Mouse (Mus musculus) MEL (cell line): ENCODE measurements at regions not wholly inside any gene's neighbourhood (a gene's known extent, or its start where the extent isn't known, plus 50 kb on each side); places are given as distances from the start of the nearest gene placed in this dataset.

Source experiments
- DNase-seq: peaks from one replicate; pipeline ENCODE4 v3.0.0; 2011; ENCODE audit warnings: low read depth, low spot score
- H3K27ac ChIP-seq: 2 replicates; pipeline ENCODE4 v1.5.1; 2012; ENCODE audit warnings: low read depth, mild to moderate bottlenecking, control low read depth, low read length, moderate library complexity; ENCODE audit not compliant: control insufficient read depth
- H3K27me3 ChIP-seq, 2 experiments: fragments of 150-350 bp in 1 of 2; sonication (generic) in 1 of 2; 2 replicates each; pipeline ENCODE4 v1.6.1; 2012; ENCODE audit warnings: low read length in 2 of 2, mild to moderate bottlenecking in 2 of 2, improper control_type of control experiment in 1 of 2, moderate library complexity in 1 of 2; ENCODE audit not compliant: insufficient read depth in 2 of 2, control insufficient read depth in 1 of 2
- H3K36me3 ChIP-seq, 2 experiments: 2 replicates each; pipeline ENCODE4 v1.6.1; 2012 to 2014; ENCODE audit warnings: low read length in 2 of 2, improper control_type of control experiment in 1 of 2, inconsistent platforms in 1 of 2, mild to moderate bottlenecking in 1 of 2; ENCODE audit not compliant: insufficient read depth in 2 of 2, control insufficient read depth in 1 of 2
- H3K4me1 ChIP-seq, 2 experiments: fragments of 150-350 bp in 1 of 2; sonication (generic) in 1 of 2; 2 replicates each; pipeline ENCODE4 v1.6.1; 2012; ENCODE audit warnings: low read length in 2 of 2, improper control_type of control experiment in 1 of 2, mild to moderate bottlenecking in 1 of 2; ENCODE audit not compliant: insufficient read depth in 2 of 2, control insufficient read depth in 1 of 2
- H3K4me3 ChIP-seq, 2 experiments: fragments of 150-350 bp in 1 of 2; sonication (generic) in 1 of 2; 2 replicates each; pipeline ENCODE4 v1.5.1; 2012; ENCODE audit warnings: low read depth in 2 of 2, low read length in 2 of 2, mild to moderate bottlenecking in 2 of 2, moderate library complexity in 2 of 2, control low read depth in 1 of 2, improper control_type of control experiment in 1 of 2; ENCODE audit not compliant: control insufficient read depth in 1 of 2, insufficient read depth in 1 of 2
- H3K79me2 ChIP-seq: 2 replicates; pipeline ENCODE4 v1.6.1; 2012; ENCODE audit warnings: mild to moderate bottlenecking, low read length, moderate library complexity; ENCODE audit not compliant: control insufficient read depth, poor library complexity, insufficient read depth
- H3K9ac ChIP-seq: 2 replicates; pipeline ENCODE4 v1.6.1; 2012; ENCODE audit warnings: low read depth, mild to moderate bottlenecking, control low read depth, low read length, moderate library complexity; ENCODE audit not compliant: control insufficient read depth, poor library complexity, severe bottlenecking
- H3K9me3 ChIP-seq: fragments of 150-350 bp; sonication (generic); replicated peaks from 2 replicates; pipeline ENCODE4 v1.6.1; 2012; ENCODE audit warnings: mild to moderate bottlenecking, low read length, improper control_type of control experiment, moderate library complexity; ENCODE audit not compliant: insufficient read depth
- BHLHE40 ChIP-seq: IDR thresholded peaks from 2 replicates; pipeline ENCODE4 v1.6.1; 2012; ENCODE audit warnings: low read depth, mild to moderate bottlenecking, inconsistent platforms, low read length, improper control_type of control experiment, borderline replicate concordance
- CHD2 ChIP-seq: IDR thresholded peaks from 2 replicates; pipeline ENCODE4 v1.6.1; 2011; ENCODE audit warnings: low read length, improper control_type of control experiment
- CTCF ChIP-seq, 3 experiments: IDR thresholded peaks in 2 of 3; conservative IDR thresholded peaks in 1 of 3; 2 replicates each; pipeline ENCODE4 v1.5.1; 2011 to 2012; ENCODE audit warnings: low read length in 3 of 3, low read depth in 2 of 3, mild to moderate bottlenecking in 2 of 3, improper control_type of control experiment in 1 of 3, inconsistent platforms in 1 of 3, mixed read lengths in 1 of 3, moderate library complexity in 1 of 3; ENCODE audit not compliant: control insufficient read depth in 1 of 3, insufficient read depth in 1 of 3, poor library complexity in 1 of 3, severe bottlenecking in 1 of 3
- EP300 ChIP-seq, 2 experiments: IDR thresholded peaks; 2 replicates each; pipeline ENCODE4 v1.6.1; 2011; ENCODE audit warnings: improper control_type of control experiment in 2 of 2, low read length in 2 of 2, low read depth in 1 of 2, mild to moderate bottlenecking in 1 of 2
- ETS1 ChIP-seq: IDR thresholded peaks from 2 replicates; pipeline ENCODE4 v1.6.1; 2012; ENCODE audit warnings: low read depth, mild to moderate bottlenecking, inconsistent platforms, low read length, improper control_type of control experiment, moderate library complexity
- GATA1 ChIP-seq: IDR thresholded peaks from 2 replicates; pipeline ENCODE4 v1.6.1; 2011; ENCODE audit warnings: low read depth, low read length, improper control_type of control experiment
- HCFC1 ChIP-seq: IDR thresholded peaks from 2 replicates; pipeline ENCODE4 v1.6.1; 2012; ENCODE audit warnings: low read depth, mild to moderate bottlenecking, inconsistent platforms, low read length, improper control_type of control experiment, moderate library complexity
- JUND ChIP-seq: IDR thresholded peaks from 2 replicates; pipeline ENCODE4 v1.6.1; 2011; ENCODE audit warnings: low read depth, mild to moderate bottlenecking, improper control_type of control experiment, low read length
- MAX ChIP-seq: IDR thresholded peaks from 2 replicates; pipeline ENCODE4 v1.6.1; 2011; ENCODE audit warnings: low read length, improper control_type of control experiment
- MXI1 ChIP-seq: IDR thresholded peaks from 2 replicates; pipeline ENCODE4 v1.6.1; 2011; ENCODE audit warnings: mild to moderate bottlenecking, low read depth, low read length, improper control_type of control experiment
- MYB ChIP-seq: IDR thresholded peaks from 2 replicates; pipeline ENCODE4 v1.6.1; 2011; ENCODE audit warnings: mild to moderate bottlenecking, low read depth, low read length, improper control_type of control experiment
- MYC ChIP-seq: IDR thresholded peaks from 2 replicates; pipeline ENCODE4 v1.6.1; 2011; ENCODE audit warnings: low read depth, mild to moderate bottlenecking, low read length, improper control_type of control experiment, moderate library complexity
- POLR2A ChIP-seq, 2 experiments: IDR thresholded peaks; 2 replicates each; pipeline ENCODE4 v1.6.1; 2011 to 2012; ENCODE audit warnings: low read length in 2 of 2, mild to moderate bottlenecking in 2 of 2, control low read depth in 1 of 2, improper control_type of control experiment in 1 of 2, low read depth in 1 of 2, moderate library complexity in 1 of 2; ENCODE audit not compliant: control insufficient read depth in 1 of 2, insufficient read depth in 1 of 2, poor library complexity in 1 of 2
- POLR2AphosphoS2 ChIP-seq: IDR thresholded peaks from 2 replicates; pipeline ENCODE4 v1.6.1; 2011; ENCODE audit warnings: low read length, improper control_type of control experiment
- POLR2AphosphoS5 ChIP-seq: IDR thresholded peaks from 2 replicates; pipeline ENCODE4 v1.6.1; 2012; ENCODE audit warnings: low read depth, borderline replicate concordance, mild to moderate bottlenecking, inconsistent platforms, low read length, moderate library complexity, mixed read lengths
- RCOR1 ChIP-seq: IDR thresholded peaks from 2 replicates; pipeline ENCODE4 v1.6.1; 2012; ENCODE audit warnings: low read depth, mild to moderate bottlenecking, inconsistent platforms, low read length, improper control_type of control experiment
- SIN3A ChIP-seq: IDR thresholded peaks from 2 replicates; pipeline ENCODE4 v1.6.1; 2012; ENCODE audit warnings: low read length, improper control_type of control experiment, inconsistent platforms
- SMC3 ChIP-seq: IDR thresholded peaks from 2 replicates; pipeline ENCODE4 v1.6.1; 2011; ENCODE audit warnings: low read depth, low read length, improper control_type of control experiment
- TAL1 ChIP-seq: IDR thresholded peaks from 2 replicates; pipeline ENCODE4 v1.6.1; 2012; ENCODE audit warnings: mild to moderate bottlenecking, inconsistent platforms, low read length, moderate library complexity, mixed read lengths
- TBP ChIP-seq: IDR thresholded peaks from 2 replicates; pipeline ENCODE4 v1.8.0; 2011; ENCODE audit warnings: low read depth, low read length, improper control_type of control experiment
- TCF12 ChIP-seq: IDR thresholded peaks from 2 replicates; pipeline ENCODE4 v1.6.1; 2014; ENCODE audit warnings: low read depth, mild to moderate bottlenecking, inconsistent platforms, low read length, improper control_type of control experiment, moderate library complexity
- UBTF ChIP-seq: IDR thresholded peaks from 2 replicates; pipeline ENCODE4 v1.6.1; 2012; ENCODE audit warnings: low read depth, mild to moderate bottlenecking, inconsistent platforms, low read length, improper control_type of control experiment, moderate library complexity, borderline replicate concordance; ENCODE audit not compliant: insufficient read depth
- USF1 ChIP-seq: IDR thresholded peaks from 2 replicates; pipeline ENCODE4 v1.6.1; 2014; ENCODE audit warnings: low read depth, mild to moderate bottlenecking, inconsistent platforms, low read length, improper control_type of control experiment, moderate library complexity
- ZC3H11A ChIP-seq: IDR thresholded peaks from 2 replicates; pipeline ENCODE4 v1.6.1; 2012; ENCODE audit warnings: low read depth, mild to moderate bottlenecking, inconsistent platforms, low read length, improper control_type of control experiment
- ZKSCAN1 ChIP-seq: IDR thresholded peaks from 2 replicates; pipeline ENCODE4 v1.6.1; 2012; ENCODE audit warnings: low read depth, mild to moderate bottlenecking, inconsistent platforms, low read length, improper control_type of control experiment, moderate library complexity
- ZMIZ1 ChIP-seq: IDR thresholded peaks from 2 replicates; pipeline ENCODE4 v1.6.1; 2012; ENCODE audit warnings: low read depth, mild to moderate bottlenecking, inconsistent platforms, low read length, improper control_type of control experiment, moderate library complexity

- no peaks in the 10 kb centered on the region for H3K36me3 ChIP-seq
- DNase-seq: no peak
- TF ChIP-seq EP300 (IDR thresholded peaks at IDR 0.05; ENCODE audit: low read depth in 1 of 2, low read length in 2 of 2) (no peak), BHLHE40 (no peak), CHD2 (no peak), TBP (no peak), ZC3H11A (no peak), POLR2AphosphoS2 (no peak), MYB (no peak), TAL1 (no peak), POLR2A (IDR thresholded peaks at IDR 0.05; ENCODE audit: control insufficient read depth in 1 of 2, insufficient read depth in 1 of 2, low read depth in 1 of 2, low read length in 2 of 2, poor library complexity in 1 of 2) (no peak), HCFC1 (no peak), SIN3A (no peak), MXI1 (no peak), ETS1 (no peak)
- TF ChIP-seq, all 39 proteins: peak for 0
- Histone ChIP-seq H3K79me2 (no peaks in the 10 kb centered on the region), H3K4me3 (no peak overlapping the region), H3K27me3 (no peaks in the 10 kb centered on the region), H3K9me3 (no peaks in the 10 kb centered on the region; the same call in 1 of the 2 replicates), H3K4me1 (no peaks in the 10 kb centered on the region), H3K9ac (no peak overlapping the region), H3K27ac (no peak overlapping the region)
Observed at GRCm38 (mm10) chr11:63573271-63573670, 348.8 kb downstream of the Hs3st3b1 start.

DNA sequence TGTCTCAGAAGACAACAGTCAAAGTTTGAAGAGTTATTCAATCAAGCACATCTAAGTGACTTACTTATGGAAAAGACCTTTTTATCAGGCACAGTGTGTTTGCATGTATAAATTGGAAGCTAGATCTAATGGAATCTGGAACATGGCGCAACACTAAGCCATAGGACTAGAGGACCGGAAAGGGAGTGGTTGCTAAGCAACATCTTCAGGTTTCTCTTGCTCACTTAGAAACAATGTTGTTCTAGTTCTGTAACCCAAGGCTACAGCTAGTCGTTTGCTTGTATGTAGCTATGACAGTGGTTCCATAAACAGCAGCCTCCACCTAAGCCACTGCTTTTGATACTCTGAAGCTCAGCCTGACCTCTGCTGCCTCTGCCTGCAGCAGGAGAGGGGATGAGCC lies 338.8 kb downstream of the Hs3st3b1 start:
- H3K4me3 ChIP-seq: no peak overlapping the region
- no peaks in the 10 kb centered on the region; the same call in 1 of the 2 replicates for H3K9me3 ChIP-seq
- no peak overlapping the region for H3K9ac ChIP-seq
- H3K27me3 ChIP-seq: no peaks in the 10 kb centered on the region
- H3K36me3 ChIP-seq: no peaks in the 10 kb centered on the region
- TF ChIP-seq MYC (no peak), EP300 (IDR thresholded peaks at IDR 0.05; ENCODE audit: low read depth in 1 of 2, low read length in 2 of 2) (no peak), USF1 (no peak), JUND (no peak), HCFC1 (no peak), SMC3 (no peak), BHLHE40 (no peak), UBTF (no peak), POLR2AphosphoS5 (no peak), ZMIZ1 (no peak), ETS1 (no peak), MYB (no peak), ZKSCAN1 (no peak), CTCF (IDR thresholded peaks at IDR 0.05 in 2 of 3, conservative IDR thresholded peaks at IDR 0.05 in 1 of 3; ENCODE audit: control insufficient read depth in 1 of 3, insufficient read depth in 1 of 3, low read depth in 2 of 3, low read length in 3 of 3, poor library complexity in 1 of 3, severe bottlenecking in 1 of 3) (no peak), MAX (no peak), GATA1 (no peak), MXI1 (no peak), TCF12 (no peak), RCOR1 (no peak), POLR2A (IDR thresholded peaks at IDR 0.05; ENCODE audit: control insufficient read depth in 1 of 2, insufficient read depth in 1 of 2, low read depth in 1 of 2, low read length in 2 of 2, poor library complexity in 1 of 2) (no peak)
- no peak for DNase-seq
- H3K4me1 ChIP-seq: no peaks in the 10 kb centered on the region
- no peak overlapping the region for H3K27ac ChIP-seq
- no peaks in the 10 kb centered on the region for H3K79me2 ChIP-seq
